In genomic region chr5:135550910-135551309, GRCm38 (mm10) we compare ENCODE assay signal across 9 mouse cellular contexts. TPM values are rescaled to one million over a fixed set of nuclear protein-coding genes. Genes with fewer than 3 reads are reported as not detected.
DNase-seq lines count a peak whose midpoint lies in the region; ATAC-seq and TF ChIP-seq lines count a peak whose summit lies in the region.
"Had no signal": no experiment of that assay in that cellular context is flagged by ENCODE, and none has a peak within 500 bp of the region (broad histone marks: within the 10 kb centered on the region; RNA-seq: fewer than 3 reads in every experiment).

No protein-coding gene starts in this region.

- 29% methylated on average over 3 of the region's 3 CpGs for whole genome bisulfite sequencing in lung, postnatal 0 days

- TF ChIP-seq EP300 in lung, postnatal 0 days (IDR thresholded peaks at IDR 0.05): no peak

- no peaks in the 10 kb centered on the region for H3K4me1 ChIP-seq in lung, postnatal 0 days (ENCODE audit: insufficient read depth, low read depth, low read length)

- H3K4me2 ChIP-seq in lung, postnatal 0 days (replicated peaks; ENCODE audit: low read depth, low read length): no peak overlapping the region
- H3K4me2 ChIP-seq: limb, embryonic 12.5 days had no signal

- no peaks in the 10 kb centered on the region for H3K9me3 ChIP-seq in lung, postnatal 0 days (ENCODE audit: low read length)
- H3K9me3 ChIP-seq: limb, embryonic 12.5 days had no signal

- H3K27ac ChIP-seq in lung, postnatal 0 days (ENCODE audit: low read length): no peak overlapping the region
- H3K27ac ChIP-seq: limb, embryonic 12.5 days had no signal

- no peak for DNase-seq in frontal cortex, postnatal 10 days (ENCODE audit: low spot score in 2 of 2)
- DNase-seq in lung, postnatal 0 days (ENCODE audit: low spot score): no peak
- no peak for DNase-seq in lung, adult 18-20 months
- DNase-seq in ZHBTc4 (ENCODE audit: low read depth, low spot score): peak; percentile 54
- no peak for DNase-seq in adrenal gland, postnatal 25 days
- DNase-seq in right cerebral cortex, postnatal 25 days: no peak

- no peak overlapping the region for H3K4me3 ChIP-seq in lung, postnatal 0 days (ENCODE audit: low read depth, low read length)
- H3K4me3 ChIP-seq: limb, embryonic 12.5 days had no signal

- ATAC-seq in frontal cortex, adult (ENCODE audit: low TSS enrichment): peak; percentile 41; the same call in 1 of the 2 replicates
- ATAC-seq in lung, postnatal 0 days: no peak
- ATAC-seq in megakaryocyte-erythroid progenitor cell, adult 5-6 weeks (replicated peaks; ENCODE audit: low FRiP score, low TSS enrichment, poor library complexity, severe bottlenecking): peak; percentile 70

- peak; percentile 48 for TF ChIP-seq CTCF in lung, postnatal 0 days (IDR thresholded peaks at IDR 0.05)

- no peaks in the 10 kb centered on the region for H3K36me3 ChIP-seq in lung, postnatal 0 days (ENCODE audit: insufficient read depth, low read length)
- H3K36me3 ChIP-seq: limb, embryonic 12.5 days had no signal

- no peak overlapping the region for H3K9ac ChIP-seq in lung, postnatal 0 days (replicated peaks; ENCODE audit: low read depth)
- H3K9ac ChIP-seq: limb, embryonic 12.5 days had no signal

- no peaks in the 10 kb centered on the region for H3K27me3 ChIP-seq in lung, postnatal 0 days (replicated peaks; ENCODE audit: insufficient read depth, low read length)

RNA-seq across cellular contexts. Expression of gene Hip1, which starts 6.0 kb away (rescaled TPM):
- 17.7 and 20.8 TPM in 2 replicates for polyA plus RNA-seq in lung, postnatal 0 days (2015; fragmentation: Nextera tagmentation; extraction: Ambion mirVana)
- total RNA-seq in megakaryocyte-erythroid progenitor cell, adult 5-6 weeks (2014; fragmentation: Nextera tagmentation): 0.79 and 1.2 TPM in 2 replicates
- 0.19 and 0.23 TPM in 2 replicates for total RNA-seq in megakaryocyte-erythroid progenitor cell, adult 5-6 weeks (2017)
- 24.3 and 27.1 TPM in 2 replicates for total RNA-seq in adrenal gland, postnatal 25 days (2021)

RNA-seq across cellular contexts. Expression of gene Ccl26, which starts 12.5 kb away (rescaled TPM):
- not detected in 2 replicates for polyA plus RNA-seq in lung, postnatal 0 days (2015; fragmentation: Nextera tagmentation; extraction: Ambion mirVana)
- total RNA-seq in megakaryocyte-erythroid progenitor cell, adult 5-6 weeks (2014; fragmentation: Nextera tagmentation): not detected in 2 replicates
- total RNA-seq in megakaryocyte-erythroid progenitor cell, adult 5-6 weeks (2017): not detected in 2 replicates
- total RNA-seq in adrenal gland, postnatal 25 days (2021): not detected in 2 replicates
- polyA plus RNA-seq: limb, embryonic 12.5 days had no signal

RNA-seq across cellular contexts. Expression of gene Ccl24, which starts 21.9 kb away (rescaled TPM):
- 0.71 and 0.84 TPM in 2 replicates for polyA plus RNA-seq in lung, postnatal 0 days (2015; fragmentation: Nextera tagmentation; extraction: Ambion mirVana)
- total RNA-seq in megakaryocyte-erythroid progenitor cell, adult 5-6 weeks (2014; fragmentation: Nextera tagmentation): not detected in 2 replicates
- not detected in 2 replicates for total RNA-seq in megakaryocyte-erythroid progenitor cell, adult 5-6 weeks (2017)
- 0.61 TPM in 1 of 2 replicates, not detected in the other for total RNA-seq in adrenal gland, postnatal 25 days (2021)

Comparison
In these comparisons a context has a peak if more than half of its experiments do, and no peak if none do; other contexts are left out.
1. RNA of gene Hip1, which starts 6.0 kb away (total RNA-seq): 24.3 to 27.1 TPM in adrenal gland, postnatal 25 days; 0.19 to 1.2 TPM in megakaryocyte-erythroid progenitor cell, adult 5-6 weeks; every median in the first group is over 10 times any median in the second.